Mouse (Mus musculus) ES-Bruce4 (cell line): ENCODE measurements around the gene Mbd6.

ENCODE experiments used
- CTCF ChIP-seq: IDR thresholded peaks from one replicate; pipeline ENCODE4 v1.8.1; 2011; ENCODE audit warnings: low read depth, low read length
- EP300 ChIP-seq: IDR thresholded peaks from 2 replicates; pipeline ENCODE4 v1.6.1; 2011; ENCODE audit warnings: low read depth, low read length; ENCODE audit not compliant: insufficient read depth
- POLR2A ChIP-seq: IDR thresholded peaks from one replicate; pipeline ENCODE4 v1.8.1; 2011; ENCODE audit warnings: low read length; ENCODE audit not compliant: insufficient read depth

- no peak for TF ChIP-seq CTCF
- TF ChIP-seq POLR2A: no peak
- no peak for TF ChIP-seq EP300
These were observed 7.5 kb downstream of the Mbd6 start for GRCm38 (mm10) chr10:127281316-127281715.
